Mouse (Mus musculus): ENCODE results near the gene Kcnk6.
A peak's percentile ranks its signal among the peaks of the same experiment; 100 is the strongest.
"Not testable (repeated sequence)": the region's sequence is repeated elsewhere in the genome, so short reads cannot be mapped to it uniquely, and the experiment has no call there.

The Kcnk6 gene

DNA sequence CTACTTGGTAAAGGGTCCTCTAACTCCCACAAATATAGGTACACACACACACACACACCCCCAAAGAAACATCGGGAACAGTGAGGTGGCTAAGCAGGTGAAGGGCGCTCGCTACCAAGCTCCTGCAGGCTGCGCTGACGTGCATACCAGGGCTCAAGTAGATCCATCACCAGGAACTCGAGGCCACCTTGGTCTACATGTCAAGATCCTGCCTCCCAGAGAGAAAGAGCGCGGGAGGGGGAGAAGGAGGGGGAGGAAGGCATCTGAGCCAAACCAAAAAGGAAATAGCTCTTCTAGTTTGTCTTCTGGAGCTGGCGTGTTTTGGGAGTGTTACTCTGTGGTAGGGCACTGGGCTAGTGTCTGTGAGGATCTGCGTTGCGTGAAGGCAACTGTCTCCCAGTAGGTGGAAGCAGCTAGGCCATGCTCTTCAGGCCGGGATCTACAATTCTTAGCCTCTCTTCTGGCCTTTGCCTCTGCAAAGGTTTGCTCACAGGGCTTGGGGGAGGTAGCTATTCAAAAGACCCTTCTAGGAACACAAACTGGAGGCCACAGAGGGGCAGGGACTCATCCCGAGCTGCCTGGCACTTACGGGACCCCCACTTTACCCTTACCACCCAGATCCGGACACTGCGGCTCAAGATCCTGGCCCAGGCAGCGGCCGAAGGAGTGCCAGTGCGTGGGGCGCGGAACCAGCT is 14.5 kb upstream of the Kcnk6 start:
- no peak for DNase-seq (ENCODE audit: low spot score)

- DNase-seq (ENCODE audit: low spot score), result no peak
Measured at GRCm38 (mm10) chr7:29246015-29246414, 13.7 kb upstream of the Kcnk6 start.

DNA sequence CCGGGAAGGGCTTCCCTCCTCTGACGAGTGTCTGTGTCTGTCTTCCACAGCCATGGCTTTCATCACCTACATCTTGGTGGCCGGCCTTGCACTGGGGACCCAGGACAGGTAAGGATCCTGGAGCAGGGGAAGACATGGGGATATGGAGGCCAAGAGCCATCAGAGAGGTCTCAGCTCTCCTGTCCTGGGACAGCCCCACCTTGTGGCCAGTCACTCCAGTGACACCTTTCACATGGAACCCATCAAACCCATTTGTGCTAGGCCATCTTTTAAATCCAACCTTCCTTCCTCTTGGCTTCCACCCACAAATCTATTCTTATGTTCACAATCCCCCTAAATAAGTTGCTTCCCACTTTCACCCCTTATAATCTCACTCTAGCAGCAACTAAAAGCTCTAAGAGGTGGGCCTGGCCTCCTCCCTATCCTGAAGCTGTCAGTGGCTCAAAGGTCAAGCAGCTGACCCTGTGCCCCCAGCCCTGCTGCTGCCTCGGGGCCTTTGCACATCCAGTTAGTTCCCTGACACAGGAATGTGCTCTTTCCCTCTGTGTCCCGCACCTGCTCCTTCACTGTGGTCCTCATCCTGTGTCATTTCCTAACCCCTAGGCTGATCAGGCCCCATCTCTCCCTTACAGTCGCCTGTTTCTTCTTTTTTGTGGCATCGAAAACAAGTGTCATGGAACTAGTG is 12.6 kb upstream of the Kcnk6 start:
- DNase-seq (ENCODE audit: low spot score), result no peak

DNA sequence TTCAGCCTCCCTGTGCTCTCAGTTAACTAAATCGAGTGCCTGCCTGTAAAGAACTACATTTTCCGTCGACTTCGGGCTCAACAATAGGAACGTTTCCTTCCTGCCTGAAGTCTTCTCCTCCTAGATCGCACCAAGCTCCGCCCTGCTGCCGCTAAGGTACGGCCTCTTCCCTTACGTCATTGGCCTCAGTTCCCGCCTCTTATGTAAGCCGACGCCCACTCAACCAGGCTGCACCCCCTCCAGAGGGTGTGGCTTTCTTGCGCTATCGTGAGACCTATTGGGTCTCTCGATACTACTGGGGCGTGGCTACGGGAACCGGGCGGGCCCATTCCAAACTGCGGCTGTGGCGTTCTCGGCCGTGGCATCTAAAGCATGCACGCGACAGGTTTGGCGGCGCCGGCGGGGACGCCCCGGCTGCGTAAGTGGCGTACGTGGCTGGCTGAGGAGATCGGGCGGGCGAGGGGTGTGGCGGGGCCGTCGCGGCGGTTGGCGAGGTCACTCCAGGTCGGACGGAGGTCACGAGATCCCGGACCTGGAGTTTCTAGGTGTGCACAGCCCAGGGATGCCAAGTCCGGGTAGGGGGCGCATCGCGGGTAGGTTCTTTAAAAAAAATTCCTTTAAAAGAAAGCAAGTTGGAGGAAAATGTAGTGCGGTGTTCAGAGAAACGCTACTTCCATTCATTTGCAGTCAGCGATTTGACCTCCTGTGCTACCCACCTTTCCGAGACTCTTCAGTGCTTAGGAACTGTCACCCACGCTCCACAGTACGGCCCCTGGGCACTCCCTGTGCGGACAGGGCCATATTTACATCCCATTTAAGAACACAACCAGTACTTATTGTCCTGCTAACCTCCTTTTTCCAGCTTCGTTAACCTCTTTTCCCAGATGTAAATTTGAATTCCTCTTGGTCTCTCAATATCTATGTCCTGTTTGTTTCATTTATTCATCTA is 6.0 kb upstream of the Kcnk6 start, which contains the start of gene Yif1b:
TSS of gene Yif1b (plus strand) at position 311 of the 949 bp plus-strand sequence.
- peak; percentile 95 for DNase-seq (ENCODE audit: low spot score)

DNA sequence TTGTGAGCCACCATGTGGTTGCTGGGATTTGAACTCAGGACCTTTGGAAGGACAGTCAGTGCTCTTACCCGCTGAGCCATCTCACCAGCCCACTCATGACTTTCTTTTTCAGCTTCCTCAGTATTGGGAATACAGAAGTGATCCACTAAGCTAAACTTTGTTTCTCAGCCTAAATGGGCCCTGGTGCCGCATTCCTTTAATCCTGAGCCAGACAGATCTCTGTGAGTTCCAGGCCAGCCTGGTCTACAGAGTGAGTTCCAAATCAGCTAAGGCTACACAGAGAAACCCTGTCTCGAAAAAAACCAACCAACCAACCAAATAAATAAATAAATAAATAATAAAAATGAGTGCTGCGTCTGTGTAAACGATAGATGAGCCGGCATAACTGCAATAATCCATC is 5.3 kb upstream of the Kcnk6 start:
- not testable (repeated sequence) for DNase-seq (ENCODE audit: low spot score)

DNA sequence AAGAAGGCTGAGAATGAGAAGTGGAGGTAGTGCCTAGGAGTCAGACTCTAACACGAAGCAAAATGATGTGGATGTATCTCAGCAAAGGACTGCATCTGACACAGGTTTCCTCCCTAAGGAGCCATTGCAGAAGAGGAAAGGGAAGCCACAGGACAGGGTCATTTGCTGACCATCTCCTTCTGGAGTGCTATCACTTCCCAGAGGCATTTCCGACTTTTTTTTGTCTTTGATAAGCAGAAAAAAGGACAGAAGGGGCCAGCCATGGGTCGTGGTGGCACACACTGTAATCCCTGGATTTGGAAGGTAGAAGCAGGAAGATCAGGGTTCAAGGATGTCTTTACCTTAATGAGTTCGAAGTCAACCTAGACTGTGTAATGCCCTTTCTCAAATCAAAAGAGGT is 4.3 kb upstream of the Kcnk6 start:
- no peak for DNase-seq (ENCODE audit: low spot score)

DNA sequence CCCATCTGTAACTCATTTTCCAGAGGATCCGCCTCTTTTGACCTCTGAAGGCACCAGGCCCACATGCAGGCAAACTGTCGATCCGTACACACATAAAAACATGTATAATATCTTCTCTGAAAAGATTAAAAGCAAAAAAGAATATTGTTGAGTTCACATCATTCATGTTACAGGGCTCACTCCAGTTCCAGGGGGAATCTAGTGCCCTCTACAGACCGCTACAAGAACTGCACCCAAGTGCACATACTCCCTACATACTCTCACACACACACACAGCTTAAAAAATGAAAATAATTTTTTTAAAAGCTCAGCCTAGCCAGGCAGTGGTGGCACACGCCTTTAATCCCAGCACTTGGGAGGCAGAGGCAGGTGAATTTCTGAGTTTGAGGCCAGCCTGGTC is 2.3 kb upstream of the Kcnk6 start:
- no peak for DNase-seq (ENCODE audit: low spot score)

DNA sequence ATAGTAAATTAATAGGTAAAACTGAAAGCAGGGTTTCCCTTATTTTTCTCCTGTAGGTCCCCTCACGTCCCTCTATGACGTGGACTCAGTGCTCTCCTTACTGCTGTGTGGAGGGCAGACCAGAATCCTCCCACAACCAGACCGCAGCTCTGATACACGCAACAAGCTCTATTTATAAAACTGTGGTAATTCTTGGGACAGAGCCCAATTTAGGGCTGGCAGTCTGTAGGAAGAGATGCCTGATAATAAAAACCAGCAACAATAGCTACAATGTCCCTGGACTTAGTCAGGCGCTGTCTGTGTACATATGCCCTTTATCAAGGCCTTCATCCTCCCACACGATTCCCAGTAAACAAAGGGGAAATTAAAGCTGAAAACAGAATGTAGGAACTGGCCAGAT is 1.4 kb upstream of the Kcnk6 start:
- DNase-seq (ENCODE audit: low spot score), result no peak

- no peak for DNase-seq (ENCODE audit: low spot score)
Measured at GRCm38 (mm10) chr7:29231517-29231916, 798 bp downstream of the Kcnk6 start.

DNA sequence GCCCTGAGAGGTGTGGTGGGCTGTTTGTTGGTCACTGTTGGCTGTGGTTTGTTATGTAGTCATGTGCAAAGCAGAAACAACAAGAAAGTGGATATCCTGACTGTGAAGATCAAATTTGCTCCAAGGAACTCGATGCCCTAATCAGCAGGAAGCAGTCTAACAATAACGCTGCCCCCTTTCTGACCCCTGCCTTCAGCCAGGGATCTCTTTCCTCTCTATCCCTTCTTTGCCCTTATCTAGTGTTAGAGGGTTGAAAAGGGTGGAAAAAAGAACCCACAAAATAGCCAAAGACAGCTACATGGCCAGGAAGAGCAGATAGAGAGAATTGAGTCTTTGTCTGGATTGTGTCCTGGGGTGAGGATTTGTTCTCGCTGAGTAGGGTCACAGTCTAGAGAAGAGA is 1.8 kb downstream of the Kcnk6 start:
- no peak for DNase-seq (ENCODE audit: low spot score)

- no peak for DNase-seq (ENCODE audit: low spot score)
Measured at GRCm38 (mm10) chr7:29228202-29228601, 4.1 kb downstream of the Kcnk6 start.

- no peak for DNase-seq (ENCODE audit: low spot score)
Measured at GRCm38 (mm10) chr7:29225520-29225919, 6.8 kb downstream of the Kcnk6 start.

- DNase-seq (ENCODE audit: low spot score), result no peak
Measured at GRCm38 (mm10) chr7:29224756-29225394, 7.4 kb downstream of the Kcnk6 start.

- DNase-seq (ENCODE audit: low spot score), result no peak
Measured at GRCm38 (mm10) chr7:29214846-29215245, 17.5 kb downstream of the Kcnk6 start.

DNA sequence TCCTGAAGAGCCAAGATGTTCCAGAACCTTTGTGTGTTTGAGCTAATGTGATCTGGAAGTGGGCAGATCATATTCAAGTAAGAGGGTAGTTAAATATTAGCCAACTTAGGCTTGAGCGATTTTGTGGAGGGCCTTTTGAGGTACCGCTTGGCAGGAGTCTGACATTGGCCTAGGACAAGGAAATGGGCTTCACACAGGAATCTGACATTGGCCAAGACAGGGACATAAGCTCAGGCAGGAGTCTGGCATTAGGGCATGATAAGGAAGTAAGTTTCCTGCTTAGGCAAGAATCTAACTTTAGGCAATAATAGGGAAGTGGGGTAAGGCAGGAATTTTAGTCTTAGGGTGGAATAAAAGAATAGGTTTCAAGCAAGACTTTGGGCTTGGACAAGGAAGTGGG is 18.1 kb downstream of the Kcnk6 start:
- DNase-seq (ENCODE audit: low spot score), result no peak

- no peak for DNase-seq (ENCODE audit: low spot score)
Measured at GRCm38 (mm10) chr7:29213675-29214082, 18.6 kb downstream of the Kcnk6 start, which contains the start of gene Catsperg1. Gene Catsperg1, minus strand, starts transcription at chr7:29214035.

- DNase-seq (ENCODE audit: low spot score), result not testable (repeated sequence)
Measured at GRCm38 (mm10) chr7:29212775-29213560, 19.3 kb downstream of the Kcnk6 start.

DNA sequence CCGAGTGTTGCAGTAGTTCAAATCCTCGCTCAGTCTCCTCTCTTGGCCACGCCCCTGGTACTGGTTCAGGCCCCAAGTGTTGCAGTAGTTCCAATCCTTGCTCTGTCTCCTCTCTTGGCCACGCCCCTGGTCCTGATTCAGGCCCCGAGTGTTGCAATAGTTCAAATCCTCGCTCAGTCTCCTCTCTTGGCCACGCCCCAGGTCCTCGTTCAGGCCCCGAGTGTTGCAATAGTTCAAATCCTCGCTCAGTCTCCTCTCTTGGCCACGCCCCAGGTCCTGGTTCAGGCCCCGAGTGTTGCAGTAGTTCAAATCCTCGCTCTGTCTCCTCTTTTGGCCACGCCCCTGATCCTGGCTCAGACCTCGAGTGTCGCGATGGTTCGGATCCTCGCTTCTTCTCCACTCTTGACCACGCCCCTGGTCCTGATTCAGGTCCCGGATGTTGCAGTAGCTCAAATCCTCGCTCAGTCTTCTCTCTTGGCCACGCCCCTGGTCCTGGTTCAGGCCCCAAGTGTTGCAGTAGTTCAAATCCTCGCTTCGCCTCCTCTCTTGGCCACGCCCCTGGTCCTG is 20.0 kb downstream of the Kcnk6 start:
- no peak for DNase-seq (ENCODE audit: low spot score)

DNA sequence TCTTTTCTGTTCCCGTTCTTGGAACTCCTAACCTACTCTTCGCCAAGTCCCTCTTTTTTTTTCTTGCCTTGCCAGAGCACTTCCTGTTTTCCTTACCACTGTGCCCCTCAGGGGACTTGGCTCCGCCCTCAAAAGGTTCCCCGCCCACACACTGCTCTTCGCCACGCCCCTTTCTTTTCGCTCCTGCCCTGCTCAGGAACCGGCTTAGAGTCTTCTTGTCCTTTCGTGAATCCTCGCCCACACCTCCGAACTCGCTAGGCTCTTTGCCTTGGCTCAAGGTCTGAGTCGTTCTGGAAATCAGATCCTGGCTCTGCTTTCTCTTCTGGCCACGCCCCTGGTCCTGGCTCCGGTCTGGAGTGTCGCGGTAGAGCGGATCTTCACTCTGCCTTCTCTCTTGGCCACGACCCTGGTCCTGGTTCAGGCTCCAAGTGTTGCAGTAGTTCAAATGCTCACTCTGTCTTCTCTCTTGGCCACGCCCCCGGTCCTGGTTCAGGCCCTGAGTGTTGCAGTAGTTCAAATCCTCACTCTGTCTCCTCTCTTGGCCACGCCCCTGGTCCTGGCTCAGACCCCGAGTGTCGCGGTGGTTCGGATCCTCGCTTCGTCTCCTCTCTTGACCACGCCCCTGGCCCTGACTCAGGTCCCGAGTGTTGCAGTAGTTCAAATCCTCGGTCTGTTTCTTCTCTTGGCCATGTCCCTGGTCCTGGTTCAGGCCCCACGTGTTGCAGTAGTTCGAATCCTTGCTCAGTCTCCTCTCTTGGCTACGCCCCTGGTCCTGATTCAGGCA is 20.7 kb downstream of the Kcnk6 start:
- peak; percentile 27 for DNase-seq (ENCODE audit: low spot score)

- not testable (repeated sequence) for DNase-seq (ENCODE audit: low spot score)
Measured at GRCm38 (mm10) chr7:29211013-29211412, 21.3 kb downstream of the Kcnk6 start.

All from layer of hippocampus, adult 9-10 months (tissue).